Mouse (Mus musculus) C2C12 (cell line): ENCODE measurements around the gene Zfp644.

Source experiments
- CTCF ChIP-seq: IDR thresholded peaks from one replicate; pipeline ENCODE4 v1.5.1; 2011; ENCODE audit not compliant: control insufficient read depth, insufficient read depth, insufficient read length
- MAX ChIP-seq: IDR thresholded peaks from one replicate; pipeline ENCODE4 v1.6.1; 2011; ENCODE audit warnings: mild to moderate bottlenecking, control low read depth
- MYOG ChIP-seq: IDR thresholded peaks from one replicate; pipeline ENCODE4 v1.6.1; 2011; ENCODE audit not compliant: control insufficient read depth, insufficient read length; ENCODE audit errors: extremely low read depth
- USF1 ChIP-seq: IDR thresholded peaks from one replicate; pipeline ENCODE4 v1.6.1; 2011; ENCODE audit warnings: low read depth, mild to moderate bottlenecking, control low read depth, moderate library complexity

DNA sequence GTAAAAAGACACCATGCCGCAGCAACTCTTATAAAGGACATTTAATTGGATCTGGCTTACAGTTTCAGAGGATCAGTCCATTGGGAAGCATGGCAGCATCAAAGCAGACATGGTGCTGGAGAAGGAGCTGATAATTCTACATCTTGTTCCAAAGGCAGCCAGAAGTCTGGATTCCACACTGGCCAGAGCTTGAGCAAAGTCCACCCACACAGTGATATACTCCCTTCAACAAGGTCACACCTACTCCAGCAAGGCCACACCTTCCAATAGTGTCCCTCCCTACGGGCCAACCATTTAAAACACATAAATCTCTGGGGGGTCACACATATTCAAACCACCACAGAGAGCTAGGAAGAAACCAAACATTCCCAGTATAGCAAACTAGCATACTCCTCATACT lies 84.9 kb downstream of the Zfp644 start:
- TF ChIP-seq MYOG (no peak), MAX (no peak), USF1 (no peak), CTCF (no peak)
